Mouse (Mus musculus): ENCODE results near the gene Bmp6. TPM values are rescaled to one million over a fixed set of nuclear protein-coding genes. Genes with fewer than 3 reads are reported as not detected.

Gene Bmp6
- not detected for total RNA-seq (2018; cell fraction: chromatin; rRNA removed)
- not detected for total RNA-seq (2018; cell fraction: cytosol; rRNA removed)
- not detected for total RNA-seq (2018; cell fraction: nucleus; rRNA removed)
- not detected in 3 replicates for polyA plus RNA-seq (2018)

- WGBS (ENCODE audit: missing documents) = 5% methylated on average over 52 of the region's 54 CpGs
- no peak within 1 kb of the TSS for H3K27ac ChIP-seq
Measured at GRCm38 (mm10) chr13:38344713-38345430, at the start of gene Bmp6. TSS of gene Bmp6 (plus strand) at chr13:38345107.

DNA sequence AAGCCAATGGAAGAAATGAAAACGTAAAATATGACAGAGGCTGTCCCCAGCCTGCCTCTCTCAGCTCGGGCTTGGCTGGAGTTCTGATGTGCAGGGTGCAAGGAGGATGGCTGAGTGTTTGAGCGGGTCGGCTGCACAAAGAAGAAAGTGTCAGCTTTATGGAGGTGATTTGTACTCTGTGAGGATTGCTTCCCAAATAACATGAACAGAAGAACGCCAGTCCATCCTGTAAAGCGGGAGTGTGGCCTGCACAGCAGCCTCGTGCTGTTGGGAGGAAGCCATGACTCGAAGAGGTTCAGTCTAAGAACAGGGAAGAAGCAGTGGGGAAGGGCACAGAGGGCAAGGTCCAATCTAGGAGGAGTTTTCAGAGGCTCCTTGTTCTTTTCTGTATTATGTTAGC is 48.7 kb upstream of the Bmp6 start:
- no peaks in the 10 kb centered on the region for H3K36me3 ChIP-seq (ENCODE audit: inconsistent target)
- H3K4me3 ChIP-seq (ENCODE audit: inconsistent target) = no peak overlapping the region
- no peak overlapping the region for H3K27ac ChIP-seq
- WGBS (ENCODE audit: missing documents) = 62% methylated on average over 8 of the region's 8 CpGs
- no peaks in the 10 kb centered on the region for H3K79me2 ChIP-seq (ENCODE audit: inconsistent target)

More at GRCm38 (mm10) chr13:38344713-38345430, at the start of gene Bmp6:
- Histone ChIP-seq H3K4me3 (ENCODE audit: inconsistent target) (no peak within 1 kb of the TSS), H3K36me3 (ENCODE audit: inconsistent target) (no peaks in the 10 kb centered on the region), H3K79me2 (ENCODE audit: inconsistent target) (no peaks in the 10 kb centered on the region)

DNA sequence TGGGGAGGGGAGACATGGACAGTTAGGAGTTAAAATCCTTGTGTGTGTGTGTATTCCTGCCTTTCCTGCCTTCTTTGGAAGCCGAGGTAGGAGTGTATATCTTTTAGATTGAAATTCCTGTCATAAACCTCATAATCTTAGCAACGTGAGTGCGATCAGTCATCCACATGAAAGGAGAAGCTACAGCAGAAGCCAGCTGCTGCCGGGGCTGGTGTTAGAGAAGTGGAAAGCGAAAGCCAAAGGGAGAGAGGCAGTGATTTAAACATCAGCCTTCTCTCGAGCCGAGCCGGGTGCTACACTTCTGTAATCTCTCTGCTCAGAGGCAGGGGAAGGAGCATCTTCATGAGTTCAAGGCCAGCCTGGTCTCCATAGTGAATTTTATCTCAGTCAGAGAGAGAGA is 48.3 kb upstream of the Bmp6 start:
- Histone ChIP-seq H3K4me3 (ENCODE audit: inconsistent target) (no peak overlapping the region), H3K79me2 (ENCODE audit: inconsistent target) (no peaks in the 10 kb centered on the region), H3K27ac (no peak overlapping the region), H3K36me3 (ENCODE audit: inconsistent target) (no peaks in the 10 kb centered on the region)
- 28% methylated on average over 8 of the region's 8 CpGs for WGBS (ENCODE audit: missing documents)

- Histone ChIP-seq H3K36me3 (ENCODE audit: inconsistent target) (no peaks in the 10 kb centered on the region), H3K79me2 (ENCODE audit: inconsistent target) (no peaks in the 10 kb centered on the region), H3K4me3 (ENCODE audit: inconsistent target) (no peak overlapping the region), H3K27ac (no peak overlapping the region)
- 93% methylated on average over 3 of the region's 3 CpGs for WGBS (ENCODE audit: missing documents)
Measured at GRCm38 (mm10) chr13:38311125-38311524, 33.8 kb upstream of the Bmp6 start.

DNA sequence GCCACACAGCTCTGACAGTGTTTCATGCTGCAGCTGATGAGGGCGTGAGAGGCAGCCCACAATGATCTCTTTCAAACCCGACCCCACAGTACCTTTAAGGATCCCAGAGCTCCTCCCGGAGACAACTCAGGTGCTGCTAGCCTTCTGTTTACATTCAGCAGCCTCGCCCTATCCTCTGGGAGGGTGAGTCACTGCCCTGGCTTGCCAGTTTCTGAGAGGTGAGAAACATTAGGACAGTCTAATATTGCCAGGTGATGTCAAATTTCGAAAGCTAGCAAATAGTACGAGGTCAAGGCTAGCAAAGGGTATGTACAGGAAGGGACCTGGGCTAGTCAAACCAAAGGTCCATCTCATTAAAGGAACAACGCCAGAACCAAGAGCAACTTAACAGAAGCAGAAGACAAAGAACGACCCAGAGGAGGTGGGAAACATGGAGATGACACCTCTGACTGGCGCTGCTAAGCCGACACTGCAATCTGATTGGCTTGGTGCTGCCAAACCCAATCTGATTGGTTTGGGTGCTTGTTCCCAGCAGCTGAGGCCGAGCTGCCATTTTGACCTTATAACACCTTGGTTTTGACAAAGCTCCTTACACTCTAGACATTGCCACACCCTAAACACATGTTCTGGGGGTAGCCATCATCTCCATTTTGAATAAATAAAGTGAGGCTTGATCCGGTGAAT is 32.4 kb upstream of the Bmp6 start:
- H3K27ac ChIP-seq = no peak overlapping the region
- H3K79me2 ChIP-seq (ENCODE audit: inconsistent target) = no peaks in the 10 kb centered on the region
- WGBS (ENCODE audit: missing documents) = 89% methylated on average over 12 of the region's 12 CpGs
- no peak overlapping the region for H3K4me3 ChIP-seq (ENCODE audit: inconsistent target)
- H3K36me3 ChIP-seq (ENCODE audit: inconsistent target) = no peaks in the 10 kb centered on the region

DNA sequence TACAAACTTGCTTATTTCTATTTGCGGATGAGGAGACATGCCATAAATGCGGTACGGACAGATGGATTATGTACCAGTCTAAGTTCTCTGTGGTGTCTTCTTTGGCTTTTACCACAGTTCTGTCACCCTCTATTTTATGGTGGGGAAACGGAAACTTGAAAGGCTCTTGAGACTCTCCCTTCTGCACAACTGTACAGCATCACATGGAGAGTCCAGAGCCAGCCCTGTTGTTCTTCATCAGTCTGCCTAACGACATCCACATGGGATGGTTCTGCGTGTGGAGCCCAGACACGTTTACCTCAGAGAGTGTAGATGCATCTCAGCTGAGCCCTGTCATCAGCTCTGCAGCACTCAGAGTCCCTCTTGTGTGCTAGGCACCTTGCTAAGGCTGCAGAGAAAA is 30.3 kb upstream of the Bmp6 start:
- Histone ChIP-seq H3K4me3 (ENCODE audit: inconsistent target) (no peak overlapping the region), H3K36me3 (ENCODE audit: inconsistent target) (no peaks in the 10 kb centered on the region), H3K79me2 (ENCODE audit: inconsistent target) (no peaks in the 10 kb centered on the region), H3K27ac (no peak overlapping the region)
- 94% methylated on average over 7 of the region's 7 CpGs for whole genome bisulfite sequencing (ENCODE audit: missing documents)

GRCm38 (mm10) chr13:38318418-38318817 is 26.5 kb upstream of the Bmp6 start:
- no peaks in the 10 kb centered on the region for H3K36me3 ChIP-seq (ENCODE audit: inconsistent target)
- 100% methylated on average over 1 of the region's 1 CpGs for WGBS (ENCODE audit: missing documents)

GRCm38 (mm10) chr13:38320354-38320753 is 24.6 kb upstream of the Bmp6 start:
- Histone ChIP-seq H3K36me3 (ENCODE audit: inconsistent target) (no peaks in the 10 kb centered on the region), H3K79me2 (ENCODE audit: inconsistent target) (no peaks in the 10 kb centered on the region), H3K4me3 (ENCODE audit: inconsistent target) (no peak overlapping the region), H3K27ac (no peak overlapping the region)
- WGBS (ENCODE audit: missing documents) = 49% methylated on average over 10 of the region's 10 CpGs

More at GRCm38 (mm10) chr13:38318418-38318817, 26.5 kb upstream of the Bmp6 start:
- Histone ChIP-seq H3K4me3 (ENCODE audit: inconsistent target) (no peak overlapping the region), H3K27ac (no peak overlapping the region), H3K79me2 (ENCODE audit: inconsistent target) (no peaks in the 10 kb centered on the region)

DNA sequence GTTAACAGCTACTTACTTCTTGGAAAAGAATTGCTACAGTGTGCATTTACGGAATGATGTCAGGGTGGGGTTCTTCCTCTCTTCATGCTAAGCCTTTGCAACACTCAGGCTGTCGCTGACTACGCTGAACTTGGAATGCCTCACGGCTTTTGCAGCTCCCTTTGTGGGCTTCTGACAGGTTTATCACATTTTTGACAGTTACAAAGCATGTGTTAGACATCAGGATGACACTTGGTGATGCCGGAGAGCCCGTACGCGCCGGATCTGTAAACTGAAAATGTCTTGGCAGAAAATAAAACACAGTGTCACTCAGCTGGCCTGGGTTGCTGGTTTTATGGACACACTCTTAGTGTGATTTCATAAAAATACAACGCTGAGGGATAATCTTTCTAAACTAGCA is 20.5 kb upstream of the Bmp6 start:
- Histone ChIP-seq H3K79me2 (ENCODE audit: inconsistent target) (no peaks in the 10 kb centered on the region), H3K4me3 (ENCODE audit: inconsistent target) (no peak overlapping the region), H3K27ac (no peak overlapping the region), H3K36me3 (ENCODE audit: inconsistent target) (no peaks in the 10 kb centered on the region)
- 81% methylated on average over 10 of the region's 10 CpGs for whole genome bisulfite sequencing (ENCODE audit: missing documents)

DNA sequence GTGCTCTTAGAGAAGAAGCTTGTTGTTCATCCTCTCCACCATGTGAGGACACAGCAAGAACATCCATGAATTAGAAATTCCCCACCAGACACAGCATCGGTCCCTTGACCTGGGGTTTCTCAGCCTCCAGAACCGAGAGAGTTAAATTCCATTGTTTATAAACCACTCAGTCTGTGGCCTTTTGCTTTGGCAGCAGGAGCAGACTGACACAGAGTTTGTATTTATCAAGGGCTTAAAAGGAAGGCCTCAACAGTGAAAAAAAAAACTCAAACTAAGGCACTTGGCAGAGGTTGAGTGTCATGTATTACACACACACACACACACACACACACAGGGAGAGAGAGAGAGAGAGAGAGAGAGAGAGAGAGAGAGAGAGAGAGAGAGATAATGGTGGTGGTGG is 17.5 kb upstream of the Bmp6 start:
- H3K4me3 ChIP-seq (ENCODE audit: inconsistent target) = no peak overlapping the region
- no peak overlapping the region for H3K27ac ChIP-seq
- H3K36me3 ChIP-seq (ENCODE audit: inconsistent target) = no peaks in the 10 kb centered on the region
- WGBS (ENCODE audit: missing documents) = 78% methylated on average over 2 of the region's 2 CpGs
- H3K79me2 ChIP-seq (ENCODE audit: inconsistent target) = no peaks in the 10 kb centered on the region

DNA sequence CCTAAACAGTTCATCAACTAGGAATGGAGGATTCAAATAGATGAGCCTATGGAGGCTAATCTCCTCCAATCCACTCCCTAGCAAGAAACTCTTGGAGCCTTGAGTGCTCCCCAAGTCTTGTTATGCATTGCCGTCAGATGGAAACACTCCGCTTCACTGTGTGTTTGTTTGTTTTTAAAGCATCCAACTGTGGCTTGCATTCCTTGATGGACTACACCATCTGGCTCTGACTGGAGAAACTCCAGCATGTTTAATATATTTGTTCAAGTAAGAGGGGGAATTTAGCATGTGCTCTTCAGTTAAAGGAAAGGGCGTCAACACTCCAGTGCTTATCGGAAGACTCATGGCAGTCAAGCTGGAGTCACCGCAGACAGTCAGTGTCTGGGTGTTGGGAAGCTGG is 11.4 kb upstream of the Bmp6 start:
- H3K27ac ChIP-seq = no peak overlapping the region

DNA sequence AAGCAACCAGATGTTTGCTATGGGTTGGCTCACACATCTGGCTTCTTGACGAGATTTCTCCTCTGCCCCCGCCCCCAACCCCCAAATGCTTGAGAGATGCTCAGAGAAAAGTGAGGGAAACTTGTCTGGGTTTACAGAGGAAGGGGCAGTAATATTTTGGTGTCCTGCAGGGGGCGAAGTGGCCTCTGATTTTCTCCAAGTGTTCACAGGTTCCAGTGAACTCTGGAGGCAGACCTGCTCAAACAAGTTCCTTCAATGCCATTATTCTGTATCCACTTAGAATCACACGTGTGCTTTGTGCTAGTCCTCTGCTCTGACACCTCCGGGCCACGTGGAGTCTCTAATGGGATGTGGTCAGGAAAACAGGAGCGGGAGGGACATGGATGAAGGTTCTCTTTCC is 2.3 kb upstream of the Bmp6 start:
- 25% methylated on average over 7 of the region's 7 CpGs for WGBS (ENCODE audit: missing documents)
- H3K4me3 ChIP-seq (ENCODE audit: inconsistent target) = no peak overlapping the region
- H3K27ac ChIP-seq = no peak overlapping the region
- no peaks in the 10 kb centered on the region for H3K79me2 ChIP-seq (ENCODE audit: inconsistent target)
- H3K36me3 ChIP-seq (ENCODE audit: inconsistent target) = no peaks in the 10 kb centered on the region

More for the DNA sequence above, 11.4 kb upstream of the Bmp6 start:
- Histone ChIP-seq H3K36me3 (ENCODE audit: inconsistent target) (no peaks in the 10 kb centered on the region), H3K4me3 (ENCODE audit: inconsistent target) (no peak overlapping the region), H3K79me2 (ENCODE audit: inconsistent target) (no peaks in the 10 kb centered on the region)
- WGBS (ENCODE audit: missing documents) = 98% methylated on average over 5 of the region's 5 CpGs

- 57% methylated on average over 2 of the region's 2 CpGs for WGBS (ENCODE audit: missing documents)
- H3K79me2 ChIP-seq (ENCODE audit: inconsistent target) = no peaks in the 10 kb centered on the region
Measured at GRCm38 (mm10) chr13:38343202-38343601, 1.7 kb upstream of the Bmp6 start.

GRCm38 (mm10) chr13:38345431-38345820 is 519 bp downstream of the Bmp6 start:
- Histone ChIP-seq H3K79me2 (ENCODE audit: inconsistent target) (no peaks in the 10 kb centered on the region), H3K4me3 (ENCODE audit: inconsistent target) (no peak overlapping the region), H3K36me3 (ENCODE audit: inconsistent target) (no peaks in the 10 kb centered on the region), H3K27ac (no peak overlapping the region)
- 4% methylated on average over 31 of the region's 32 CpGs for WGBS (ENCODE audit: missing documents)

More at GRCm38 (mm10) chr13:38343202-38343601, 1.7 kb upstream of the Bmp6 start:
- H3K27ac ChIP-seq = no peak overlapping the region
- no peaks in the 10 kb centered on the region for H3K36me3 ChIP-seq (ENCODE audit: inconsistent target)
- no peak overlapping the region for H3K4me3 ChIP-seq (ENCODE audit: inconsistent target)

All from macrophage (primary cell).